Mouse (Mus musculus): ENCODE measurements around the gene C1qtnf7.

Gene C1qtnf7

GRCm38 (mm10) chr5:43539168-43539516 lies 23.8 kb downstream of the C1qtnf7 start:
- in situ Hi-C loops (cut with MboI, MseI): no loop called here

GRCm38 (mm10) chr5:43539871-43540270 lies 24.5 kb downstream of the C1qtnf7 start:
- in situ Hi-C loops (cut with MboI, MseI): no loop called here

GRCm38 (mm10) chr5:43541492-43541891 lies 26.2 kb downstream of the C1qtnf7 start:
- in situ Hi-C loops (cut with MboI, MseI): no loop called here

GRCm38 (mm10) chr5:43542246-43542845 lies 27.0 kb downstream of the C1qtnf7 start:
- in situ Hi-C loops (cut with MboI, MseI): no loop called here

- in situ Hi-C loops (cut with MboI, MseI): no loop called here
These were observed 34.6 kb downstream of the C1qtnf7 start for GRCm38 (mm10) chr5:43549951-43550350.

- in situ Hi-C loops (cut with MboI, MseI): no loop called here
These were observed 35.1 kb downstream of the C1qtnf7 start for GRCm38 (mm10) chr5:43550444-43550843.

- in situ Hi-C loops (cut with MboI, MseI): no loop called here
These were observed 39.5 kb downstream of the C1qtnf7 start for GRCm38 (mm10) chr5:43554871-43555270.

GRCm38 (mm10) chr5:43555406-43555805 lies 40.1 kb downstream of the C1qtnf7 start:
- in situ Hi-C loops (cut with MboI, MseI): no loop called here

GRCm38 (mm10) chr5:43557436-43557835 lies 42.1 kb downstream of the C1qtnf7 start:
- in situ Hi-C loops (cut with MboI, MseI): no loop called here

GRCm38 (mm10) chr5:43561639-43562252 lies 46.4 kb downstream of the C1qtnf7 start:
- in situ Hi-C loops (cut with MboI, MseI): no loop called here

GRCm38 (mm10) chr5:43569720-43570359 lies 54.5 kb downstream of the C1qtnf7 start:
- in situ Hi-C loops (cut with MboI, MseI): no loop called here

- in situ Hi-C loops (cut with MboI, MseI): no loop called here
These were observed 67.5 kb downstream of the C1qtnf7 start for GRCm38 (mm10) chr5:43582876-43583275.

- in situ Hi-C loops (cut with MboI, MseI): no loop called here
These were observed 68.2 kb downstream of the C1qtnf7 start for GRCm38 (mm10) chr5:43583326-43584120.

- in situ Hi-C loops (cut with MboI, MseI): no loop called here
These were observed 69.1 kb downstream of the C1qtnf7 start for GRCm38 (mm10) chr5:43584464-43584863.

GRCm38 (mm10) chr5:43585406-43586245 lies 70.3 kb downstream of the C1qtnf7 start:
- in situ Hi-C loops (cut with MboI, MseI): no loop called here

- in situ Hi-C loops (cut with MboI, MseI): no loop called here
These were observed 73.6 kb downstream of the C1qtnf7 start for GRCm38 (mm10) chr5:43588791-43589439.

GRCm38 (mm10) chr5:43589440-43589830 lies 74.1 kb downstream of the C1qtnf7 start:
- in situ Hi-C loops (cut with MboI, MseI): no loop called here

- in situ Hi-C loops (cut with MboI, MseI): no loop called here
These were observed 75.0 kb downstream of the C1qtnf7 start for GRCm38 (mm10) chr5:43590311-43590731.

GRCm38 (mm10) chr5:43601601-43602000 lies 86.3 kb downstream of the C1qtnf7 start:
- in situ Hi-C loops (cut with MboI, MseI): loop anchor here in 1 of 2 experiments (10.0 to 25.0 kb wide), 2 partner anchors 973 to 1714 kb away; no protein-coding TSS in a partner anchor

GRCm38 (mm10) chr5:43602518-43602917 lies 87.2 kb downstream of the C1qtnf7 start:
- in situ Hi-C loops (cut with MboI, MseI): loop anchor here in 1 of 2 experiments (10.0 to 25.0 kb wide), 2 partner anchors 972 to 1715 kb away; no protein-coding TSS in a partner anchor
